Mouse (Mus musculus) MEL-GATA-1-ER (cell line): ENCODE measurements around the gene Gm21095.
"Not testable (repeated sequence)": the region's sequence is repeated elsewhere in the genome, so short reads cannot be mapped to it uniquely, and the experiment has no call there.

Experiments
- DNase-seq: peaks from one replicate; pipeline ENCODE4 v3.0.0-alpha.2; 2012; ENCODE audit warnings: low read depth; ENCODE audit errors: extremely low read depth

Gm21095 gene

GRCm38 (mm10) chrY:84096979-84097378 is at the start of gene Gm21095:
Gene Gm21095, plus strand, starts transcription at chrY:84097279.
- DNase-seq, result not testable (repeated sequence)
